ENCODE assay signal across 14 mouse cellular contexts in the genomic region with DNA sequence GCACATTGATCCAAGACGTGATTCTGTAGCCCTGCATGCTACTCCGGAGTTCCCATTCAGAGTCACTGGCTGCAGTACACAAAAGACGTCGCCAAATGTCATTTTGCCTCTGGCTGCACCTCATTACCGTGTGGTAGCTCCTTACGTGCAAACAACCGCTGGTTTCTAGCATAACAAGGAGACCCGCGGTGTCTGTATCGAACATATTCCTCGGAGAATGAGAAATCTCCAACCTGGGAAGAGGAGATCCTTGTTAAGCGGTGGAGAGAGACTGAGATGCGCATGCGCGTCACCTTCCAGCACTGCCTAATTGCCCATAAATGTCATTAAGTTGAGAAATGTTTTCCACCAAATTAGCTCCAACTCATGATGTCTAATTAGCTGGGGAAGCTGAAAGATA. TPM values are rescaled to one million over a fixed set of nuclear protein-coding genes. Genes with fewer than 3 reads are reported as not detected.
DNase-seq lines count a peak whose midpoint lies in the region; ATAC-seq and TF ChIP-seq lines count a peak whose summit lies in the region.
"Had no signal": no experiment of that assay in that cellular context is flagged by ENCODE, and none has a peak within 500 bp of the region (broad histone marks: within the 10 kb centered on the region; RNA-seq: fewer than 3 reads in every experiment).

No protein-coding gene starts in this region.

- no peak for TF ChIP-seq CTCF in gastrocnemius, adult 2 months (IDR thresholded peaks at IDR 0.05)

- peaks cover 42% of the 10 kb centered on the region for H3K27me3 ChIP-seq in limb, embryonic 12.5 days

- no peak overlapping the region for H3K9ac ChIP-seq in limb, embryonic 12.5 days (replicated peaks)

- peak overlapping the region; percentile 32 for H3K4me2 ChIP-seq in limb, embryonic 12.5 days

- peaks cover 12% of the 10 kb centered on the region for H3K4me1 ChIP-seq in limb, embryonic 12.5 days (replicated peaks)

- H3K36me3 ChIP-seq in limb, embryonic 12.5 days = no peaks in the 10 kb centered on the region

- 53% methylated on average over 15 of the region's 15 CpGs for WGBS in limb, embryonic 12.5 days

- H3K9me3 ChIP-seq in limb, embryonic 12.5 days = no peaks in the 10 kb centered on the region

- intact Hi-C loops in gastrocnemius, adult 2 months (cut with DNase I) = no loop called here

- no peak overlapping the region for H3K27ac ChIP-seq in limb, embryonic 12.5 days
- H3K27ac ChIP-seq in gastrocnemius, adult 2 months = no peak overlapping the region

- peak; percentile 18 for DNase-seq in cerebellum, adult 11 months
- DNase-seq in cerebellum, postnatal 4 days (ENCODE audit: low spot score in 2 of 2) = no peak
- DNase-seq in right cerebral cortex, adult 2 months (ENCODE audit: low spot score in 2 of 2) = peak; percentile 6 to 11
- no peak for DNase-seq in right cerebral cortex, postnatal 36 days (ENCODE audit: low spot score in 2 of 2)
- no peak for DNase-seq in heart, adult 8-10 months (ENCODE audit: low spot score)
- DNase-seq in adrenal gland, postnatal 10 days = no peak
- DNase-seq in gastrocnemius, adult 2 months = no peak
- DNase-seq: kidney, adult 18-20 months; spleen, adult 18-20 months had no signal

- ATAC-seq in limb, embryonic 12.5 days (ENCODE audit: insufficient number of reproducible peaks, insufficient read depth, low FRiP score, low TSS enrichment, low read depth) = no peak
- ATAC-seq: lung, postnatal 0 days had no signal

- no peak overlapping the region for H3K4me3 ChIP-seq in limb, embryonic 12.5 days (replicated peaks)
- no peak overlapping the region for H3K4me3 ChIP-seq in gastrocnemius, adult 2 months
- H3K4me3 ChIP-seq: erythroblast, embryonic 14.5 days; myocyte had no signal

RNA-seq across cellular contexts. Expression of gene Olig1, which starts 51.0 kb away (rescaled TPM):
- polyA plus RNA-seq in limb, embryonic 12.5 days (2016; fragmentation: Nextera tagmentation; extraction: Ambion mirVana) = 0.09 TPM in 1 of 2 replicates, not detected in the other
- total RNA-seq in heart, adult 8-10 months (2022) = not detected
- total RNA-seq in adrenal gland, postnatal 10 days (2021) = 1 to 10 TPM in 1 of 2 experiments, under 1 TPM in 1; 0.75 to 1.6 TPM
- total RNA-seq in gastrocnemius, adult 2 months (2021) = not detected
- polyA plus RNA-seq: erythroblast, embryonic 14.5 days; heart, embryonic 14.5 days; lung, postnatal 0 days; myocyte had no signal

RNA-seq across cellular contexts. Expression of gene Ifnar2, which starts 52.0 kb away (rescaled TPM):
- polyA plus RNA-seq in limb, embryonic 12.5 days (2016; fragmentation: Nextera tagmentation; extraction: Ambion mirVana) = 41.0 and 43.6 TPM in 2 replicates
- 10 to 100 TPM; 27.6 to 35.3 (median 32.6) TPM for total RNA-seq in heart, adult 8-10 months (2022)
- 10 to 100 TPM; 78.4 TPM for total RNA-seq in adrenal gland, postnatal 10 days (2021)
- total RNA-seq in gastrocnemius, adult 2 months (2021) = 10 to 100 TPM in 1 of 2 experiments, 1 to 10 TPM in 1; 6.8 to 11.4 TPM

Comparison
In these comparisons a context has a peak if more than half of its experiments do, and no peak if none do; other contexts are left out.
1. DNase-seq: peak in cerebellum, adult 11 months (single experiment) and right cerebral cortex, adult 2 months (2 of 2); none in cerebellum, postnatal 4 days (0 of 2), right cerebral cortex, postnatal 36 days (0 of 2), heart, adult 8-10 months (single experiment), adrenal gland, postnatal 10 days (single experiment) and gastrocnemius, adult 2 months (single experiment).